Mouse (Mus musculus): Measurements from ENCODE around the gene Fam243.

GRCm38 (mm10) chr16:92316049-92316738, 5.0 kb downstream of the Fam243 start:
- TF ChIP-seq POLR2A (IDR thresholded peaks at IDR 0.05; ENCODE audit: insufficient read depth, low read depth, low read length) (no peak), CTCF (IDR thresholded peaks at IDR 0.05) (no peak), EP300 (IDR thresholded peaks at IDR 0.05; ENCODE audit: insufficient read depth, low read depth, low read length) (no peak)

Data from heart, adult 2 months (tissue).